Mouse (Mus musculus) liver, postnatal 0 days (tissue): ENCODE results near the gene Hist1h2ba. TPM values are rescaled to one million over a fixed set of nuclear protein-coding genes. Genes with fewer than 3 reads are reported as not detected.

ENCODE experiments used
- ATAC-seq: fragments of 200-750 bp; cut with Nextera tagmentation; 2 replicates; pipeline ENCODE4 v1.8.0; 2017; ENCODE audit warnings: mild to moderate bottlenecking, moderate library complexity
- DNase-seq: peaks from one replicate; pipeline ENCODE4 v3.0.0-alpha.2; 2016
- H3K27ac ChIP-seq: fragments of 300-500 bp; sonication (generic); 2 replicates; pipeline ENCODE4 v1.5.1; 2014; ENCODE audit warnings: antibody characterized with exemption, moderate library complexity, mild to moderate bottlenecking, low read depth
- H3K27me3 ChIP-seq: fragments of 300-500 bp; sonication (generic); 2 replicates; pipeline ENCODE4 v1.6.1; 2014; ENCODE audit warnings: low read length, control low read depth, mixed read lengths; ENCODE audit not compliant: insufficient read depth
- H3K36me3 ChIP-seq: fragments of 300-500 bp; sonication (generic); replicated peaks from 2 replicates; pipeline ENCODE4 v1.6.1; 2014; ENCODE audit warnings: mild to moderate bottlenecking, control low read depth, low read length, moderate library complexity, mixed read lengths; ENCODE audit not compliant: insufficient read depth
- H3K4me1 ChIP-seq: fragments of 300-500 bp; sonication (generic); 2 replicates; pipeline ENCODE4 v1.6.1; 2014; ENCODE audit warnings: antibody characterized with exemption, mild to moderate bottlenecking, control low read depth; ENCODE audit not compliant: insufficient read depth
- H3K4me2 ChIP-seq: fragments of 300-500 bp; sonication (generic); 2 replicates; pipeline ENCODE4 v1.6.1; 2014; ENCODE audit warnings: low read depth, mild to moderate bottlenecking, low read length, moderate library complexity, mixed read lengths
- H3K4me3 ChIP-seq: fragments of 300-500 bp; sonication (generic); 2 replicates; pipeline ENCODE4 v1.5.1; 2014; ENCODE audit warnings: low read depth, low read length
- H3K9ac ChIP-seq: fragments of 300-500 bp; sonication (generic); replicated peaks from 2 replicates; pipeline ENCODE4 v1.6.1; 2014; ENCODE audit warnings: mild to moderate bottlenecking, moderate library complexity
- H3K9me3 ChIP-seq: fragments of 300-500 bp; sonication (generic); 2 replicates; pipeline ENCODE4 v1.6.1; 2016; ENCODE audit warnings: mild to moderate bottlenecking, control low read depth, low read length, mixed read lengths
- CTCF ChIP-seq: sonication (generic); IDR thresholded peaks from 2 replicates; pipeline ENCODE4 v1.5.1; 2016; ENCODE audit warnings: antibody characterized with exemption, low read depth
- EP300 ChIP-seq: IDR thresholded peaks from 2 replicates; pipeline ENCODE4 v1.6.1; 2016; ENCODE audit warnings: antibody characterized with exemption, low read depth, mild to moderate bottlenecking
- WGBS: fragments of 180-500 bp; shearing (Covaris S2); extraction: QIAGEN DNeasy Blood & Tissue Kit; methylation state at CpG from one replicate; pipeline ENCODE4 v1.1.7; 2014; ENCODE audit not compliant: insufficient replicate concordance; 5-methylcytosine and 5-hydroxymethylcytosine counted together
- polyA plus RNA-seq: library from polyadenylated mRNA; unstranded; fragments of >200 nt; fragmentation: Nextera tagmentation; extraction: Ambion mirVana; gene quantifications from 2 replicates; pipeline ENCODE4 v1.2.1, GENCODE M21; 2015

Hist1h2ba gene
- not detected in 2 replicates for polyA plus RNA-seq

GRCm38 (mm10) chr13:23933421-23934210, at the start of gene Hist1h2ba:
Hist1h2ba (minus strand) TSS chr13:23934156.
- H3K4me2 ChIP-seq: no peak within 1 kb of the TSS
- 0 out of 2 replicates have a peak, but pooled peaks cover 3% of the 10 kb centered on the region for H3K4me1 ChIP-seq
- H3K9ac ChIP-seq: no peak within 1 kb of the TSS
- no peaks in the 10 kb centered on the region for H3K27me3 ChIP-seq
- no peaks in the 10 kb centered on the region for H3K36me3 ChIP-seq
- H3K9me3 ChIP-seq: no peaks in the 10 kb centered on the region
- ATAC-seq: no peak
- H3K4me3 ChIP-seq: no peak within 1 kb of the TSS
- WGBS: 91% methylated on average over 33 of the region's 39 CpGs
- no peak for DNase-seq
- no peak within 1 kb of the TSS for H3K27ac ChIP-seq
- TF ChIP-seq EP300 (no peak), CTCF (no peak)

- Histone ChIP-seq H3K9ac (no peak overlapping the region), H3K4me3 (no peak overlapping the region), H3K36me3 (no peaks in the 10 kb centered on the region), H3K4me2 (no peak overlapping the region), H3K27me3 (no peaks in the 10 kb centered on the region), H3K4me1 (no peaks in the 10 kb centered on the region), H3K27ac (no peak overlapping the region), H3K9me3 (no peaks in the 10 kb centered on the region)
- no peak for ATAC-seq
- DNase-seq: no peak
- 63% methylated on average over 5 of the region's 5 CpGs for WGBS
- TF ChIP-seq EP300: no peak
- TF ChIP-seq CTCF: no peak
These were observed 38.3 kb upstream of the Hist1h2ba start for GRCm38 (mm10) chr13:23972271-23972670.

DNA sequence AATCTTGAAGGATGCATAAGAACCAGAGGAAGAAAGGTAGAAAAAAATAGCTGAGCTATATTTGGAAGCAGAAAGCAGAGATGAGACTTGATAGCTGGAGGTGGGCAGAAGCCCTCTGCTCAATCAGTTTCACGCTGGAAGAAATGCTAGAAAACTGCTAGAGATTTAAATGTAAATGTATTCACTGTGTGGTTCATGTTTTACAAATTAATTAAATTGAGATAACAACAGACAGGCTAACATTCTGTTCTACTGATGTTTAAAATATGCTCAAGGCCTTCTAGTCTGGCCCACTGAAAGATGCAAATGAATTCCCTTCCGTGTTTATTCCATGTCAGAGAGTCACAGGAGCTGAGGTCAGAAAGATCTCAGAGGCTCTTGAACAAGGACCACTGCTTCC, 37.9 kb upstream of the Hist1h2ba start:
- Histone ChIP-seq H3K4me3 (no peak overlapping the region), H3K27me3 (no peaks in the 10 kb centered on the region), H3K9me3 (no peaks in the 10 kb centered on the region), H3K36me3 (no peaks in the 10 kb centered on the region), H3K4me1 (no peaks in the 10 kb centered on the region), H3K4me2 (no peak overlapping the region), H3K27ac (no peak overlapping the region), H3K9ac (no peak overlapping the region)
- TF ChIP-seq CTCF (no peak), EP300 (no peak)
- DNase-seq: no peak
- ATAC-seq: no peak
- 57% methylated on average over 2 of the region's 2 CpGs for WGBS

- Histone ChIP-seq H3K27ac (no peak overlapping the region), H3K27me3 (no peaks in the 10 kb centered on the region), H3K36me3 (no peaks in the 10 kb centered on the region), H3K9ac (no peak overlapping the region), H3K4me1 (no peaks in the 10 kb centered on the region), H3K4me3 (no peak overlapping the region), H3K4me2 (no peak overlapping the region), H3K9me3 (no peaks in the 10 kb centered on the region)
- TF ChIP-seq EP300 (no peak), CTCF (no peak)
- DNase-seq: no peak
- WGBS: 53% methylated on average over 2 of the region's 2 CpGs
- ATAC-seq: no peak
These were observed 31.0 kb upstream of the Hist1h2ba start for GRCm38 (mm10) chr13:23964909-23965308.

DNA sequence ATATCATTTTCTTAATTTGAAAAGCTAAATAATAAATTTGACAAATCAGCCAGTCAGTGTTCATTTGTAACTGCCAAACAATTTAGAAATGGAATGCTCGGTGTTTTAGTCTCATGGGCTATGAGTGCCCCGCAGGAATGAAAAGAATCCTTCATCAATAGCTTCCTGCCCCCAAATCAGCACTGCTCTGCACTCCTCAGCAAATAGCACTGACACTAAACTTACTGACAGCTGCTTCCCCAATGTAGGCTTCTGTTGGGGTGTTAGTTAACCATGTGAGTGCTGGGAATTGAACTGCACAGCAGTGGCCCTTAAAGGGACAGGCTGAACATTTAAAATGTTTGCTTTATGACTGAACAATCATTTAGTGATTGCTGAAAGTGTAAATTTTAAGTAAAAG, 25.8 kb upstream of the Hist1h2ba start:
- no peak for ATAC-seq
- DNase-seq: no peak
- H3K4me3 ChIP-seq: no peak overlapping the region
- no peak overlapping the region for H3K4me2 ChIP-seq
- 23% methylated on average over 2 of the region's 2 CpGs for WGBS
- H3K9ac ChIP-seq: no peak overlapping the region
- no peak overlapping the region for H3K27ac ChIP-seq
- TF ChIP-seq EP300 (no peak), CTCF (no peak)
- no peaks in the 10 kb centered on the region for H3K27me3 ChIP-seq
- H3K9me3 ChIP-seq: no peaks in the 10 kb centered on the region
- H3K4me1 ChIP-seq: no peaks in the 10 kb centered on the region
- H3K36me3 ChIP-seq: no peaks in the 10 kb centered on the region

DNA sequence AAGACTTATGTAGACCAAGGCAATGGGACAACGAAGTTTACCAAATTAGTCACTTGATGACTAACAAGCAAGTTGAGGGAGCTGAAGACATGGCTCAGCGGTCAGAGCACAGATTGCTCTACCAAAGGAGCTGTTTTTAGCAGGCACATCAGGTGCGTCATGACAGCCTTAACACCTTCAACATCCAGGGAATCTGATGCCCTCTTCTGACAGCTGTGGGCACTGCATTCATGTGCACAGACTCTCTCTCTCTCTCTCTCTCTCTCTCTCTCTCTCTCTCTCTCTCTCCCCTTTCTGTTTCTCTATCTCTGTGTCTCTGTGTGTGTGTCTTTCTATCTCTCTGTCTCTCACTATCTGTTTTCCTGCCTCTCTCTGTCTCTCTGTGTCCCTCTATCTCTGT, 17.0 kb upstream of the Hist1h2ba start:
- Histone ChIP-seq H3K9me3 (no peaks in the 10 kb centered on the region), H3K36me3 (no peaks in the 10 kb centered on the region), H3K9ac (no peak overlapping the region), H3K4me3 (no peak overlapping the region), H3K4me1 (no peaks in the 10 kb centered on the region), H3K27ac (no peak overlapping the region), H3K4me2 (no peak overlapping the region), H3K27me3 (no peaks in the 10 kb centered on the region)
- DNase-seq: peak; percentile 45
- ATAC-seq: no peak
- 50% methylated on average over 3 of the region's 3 CpGs for WGBS
- no peak for TF ChIP-seq EP300
- peak; percentile 74 for TF ChIP-seq CTCF
